Mouse (Mus musculus): ENCODE results near the gene Man1a2. TPM values are rescaled to one million over a fixed set of nuclear protein-coding genes. Genes with fewer than 3 reads are reported as not detected.

The Man1a2 gene
- polyA plus RNA-seq, 1 experiment, result 4.9 TPM

GRCm38 (mm10) chr3:100568443-100569390, 116.6 kb downstream of the Man1a2 start:
- TF ChIP-seq TCF12 (IDR thresholded peaks at IDR 0.05; ENCODE audit: insufficient read depth, poor library complexity, severe bottlenecking), result no peak
- TF ChIP-seq CEBPB (IDR thresholded peaks at IDR 0.05; ENCODE audit: insufficient read depth, poor library complexity, severe bottlenecking), result no peak
- no peak for TF ChIP-seq MAX (IDR thresholded peaks at IDR 0.05; ENCODE audit: low read depth)
- no peak for TF ChIP-seq MYOG (IDR thresholded peaks at IDR 0.05; ENCODE audit: control insufficient read depth in 1 of 3, insufficient read depth in 1 of 3, insufficient read length in 2 of 3, low read depth in 2 of 3)
- TF ChIP-seq REST (IDR thresholded peaks at IDR 0.05; ENCODE audit: insufficient read depth, insufficient read length), result no peak
- no peak for TF ChIP-seq POLR2AphosphoS2 (IDR thresholded peaks at IDR 0.05; ENCODE audit: insufficient read length, low read depth)
- no peak for TF ChIP-seq E2F4 (IDR thresholded peaks at IDR 0.05; ENCODE audit: insufficient read depth)
- Histone ChIP-seq H3K79me2 (ENCODE audit: control insufficient read depth, insufficient read depth) (no peaks in the 10 kb centered on the region), H3K4me2 (ENCODE audit: low read depth) (no peak overlapping the region)

GRCm38 (mm10) chr3:100563565-100563964, 121.7 kb downstream of the Man1a2 start:
- TF ChIP-seq MYOG (IDR thresholded peaks at IDR 0.05; ENCODE audit: control insufficient read depth in 1 of 3, insufficient read depth in 1 of 3, insufficient read length in 2 of 3, low read depth in 2 of 3), result no peak
- TF ChIP-seq MYOD1 (IDR thresholded peaks at IDR 0.05; ENCODE audit: control insufficient read depth in 1 of 3, insufficient read length in 2 of 3, low read depth in 2 of 3), result no peak
- no peak for TF ChIP-seq CEBPB (IDR thresholded peaks at IDR 0.05; ENCODE audit: insufficient read depth, poor library complexity, severe bottlenecking)
- TF ChIP-seq USF1 (IDR thresholded peaks at IDR 0.05; ENCODE audit: low read depth), result no peak
- no peak for TF ChIP-seq MAX (IDR thresholded peaks at IDR 0.05; ENCODE audit: low read depth)
- no peak for TF ChIP-seq POLR2A (IDR thresholded peaks at IDR 0.05; ENCODE audit: insufficient read length, low read depth)
- no peak for TF ChIP-seq SRF (IDR thresholded peaks at IDR 0.05; ENCODE audit: control insufficient read depth, insufficient read length, low read depth)
- no peak for TF ChIP-seq REST (IDR thresholded peaks at IDR 0.05; ENCODE audit: insufficient read depth, insufficient read length)
- no peak for TF ChIP-seq E2F4 (IDR thresholded peaks at IDR 0.05; ENCODE audit: insufficient read depth)
- no peak for TF ChIP-seq TCF3 (IDR thresholded peaks at IDR 0.05; ENCODE audit: insufficient read length, low read depth)
- no peak for TF ChIP-seq POLR2AphosphoS2 (IDR thresholded peaks at IDR 0.05; ENCODE audit: insufficient read length, low read depth)
- TF ChIP-seq TCF12 (IDR thresholded peaks at IDR 0.05; ENCODE audit: insufficient read depth, poor library complexity, severe bottlenecking), result no peak
- no peaks in the 10 kb centered on the region for H3K27me3 ChIP-seq (ENCODE audit: control insufficient read depth, insufficient read depth, insufficient read length)
- no peak overlapping the region for H3K4me3 ChIP-seq
- no peak overlapping the region for H3K4me2 ChIP-seq (ENCODE audit: low read depth)
- H3K79me2 ChIP-seq (ENCODE audit: control insufficient read depth, insufficient read depth), result no peaks in the 10 kb centered on the region
- peaks cover 4% of the 10 kb centered on the region for H3K36me3 ChIP-seq (ENCODE audit: control insufficient read depth, insufficient read depth)
- H3ac ChIP-seq (ENCODE audit: control insufficient read depth, insufficient read length), result no peak overlapping the region

More at GRCm38 (mm10) chr3:100568443-100569390, 116.6 kb downstream of the Man1a2 start:
- Histone ChIP-seq H3ac (ENCODE audit: control insufficient read depth, insufficient read length) (no peak overlapping the region), H3K27me3 (ENCODE audit: control insufficient read depth, insufficient read depth, insufficient read length) (no peaks in the 10 kb centered on the region), H3K4me3 (no peak overlapping the region), H3K36me3 (ENCODE audit: control insufficient read depth, insufficient read depth) (no peaks in the 10 kb centered on the region)

- Histone ChIP-seq H3K4me3 (no peak overlapping the region), H3K27me3 (ENCODE audit: control insufficient read depth, insufficient read depth, insufficient read length) (no peaks in the 10 kb centered on the region), H3K4me2 (ENCODE audit: low read depth) (no peak overlapping the region), H3K36me3 (ENCODE audit: control insufficient read depth, insufficient read depth) (peaks cover 4% of the 10 kb centered on the region), H3K79me2 (ENCODE audit: control insufficient read depth, insufficient read depth) (no peaks in the 10 kb centered on the region), H3ac (ENCODE audit: control insufficient read depth, insufficient read length) (no peak overlapping the region)
- no peak for TF ChIP-seq TCF12 (IDR thresholded peaks at IDR 0.05; ENCODE audit: insufficient read depth, poor library complexity, severe bottlenecking)
- no peak for TF ChIP-seq TCF3 (IDR thresholded peaks at IDR 0.05; ENCODE audit: insufficient read length, low read depth)
- TF ChIP-seq CEBPB (IDR thresholded peaks at IDR 0.05; ENCODE audit: insufficient read depth, poor library complexity, severe bottlenecking), result no peak
- no peak for TF ChIP-seq POLR2AphosphoS2 (IDR thresholded peaks at IDR 0.05; ENCODE audit: insufficient read length, low read depth)
- no peak for TF ChIP-seq MYOD1 (IDR thresholded peaks at IDR 0.05; ENCODE audit: control insufficient read depth in 1 of 3, insufficient read length in 2 of 3, low read depth in 2 of 3)
- TF ChIP-seq MYOG (IDR thresholded peaks at IDR 0.05; ENCODE audit: control insufficient read depth in 1 of 3, insufficient read depth in 1 of 3, insufficient read length in 2 of 3, low read depth in 2 of 3), result no peak
- no peak for TF ChIP-seq MAX (IDR thresholded peaks at IDR 0.05; ENCODE audit: low read depth)
- TF ChIP-seq REST (IDR thresholded peaks at IDR 0.05; ENCODE audit: insufficient read depth, insufficient read length), result no peak
- TF ChIP-seq POLR2A (IDR thresholded peaks at IDR 0.05; ENCODE audit: insufficient read length, low read depth), result no peak
- no peak for TF ChIP-seq SRF (IDR thresholded peaks at IDR 0.05; ENCODE audit: control insufficient read depth, insufficient read length, low read depth)
- TF ChIP-seq USF1 (IDR thresholded peaks at IDR 0.05; ENCODE audit: low read depth), result no peak
- no peak for TF ChIP-seq E2F4 (IDR thresholded peaks at IDR 0.05; ENCODE audit: insufficient read depth)
Measured at GRCm38 (mm10) chr3:100562455-100562854, 122.8 kb downstream of the Man1a2 start.

GRCm38 (mm10) chr3:100561561-100562175, 123.6 kb downstream of the Man1a2 start:
- no peak for TF ChIP-seq MAX (IDR thresholded peaks at IDR 0.05; ENCODE audit: low read depth)
- no peak overlapping the region for H3ac ChIP-seq (ENCODE audit: control insufficient read depth, insufficient read length)
- H3K79me2 ChIP-seq (ENCODE audit: control insufficient read depth, insufficient read depth), result no peaks in the 10 kb centered on the region

More at GRCm38 (mm10) chr3:100561561-100562175, 123.6 kb downstream of the Man1a2 start:
- Histone ChIP-seq H3K4me2 (ENCODE audit: low read depth) (no peak overlapping the region), H3K4me3 (no peak overlapping the region), H3K27me3 (ENCODE audit: control insufficient read depth, insufficient read depth, insufficient read length) (no peaks in the 10 kb centered on the region), H3K36me3 (ENCODE audit: control insufficient read depth, insufficient read depth) (peaks cover 4% of the 10 kb centered on the region)
